Mouse (Mus musculus): ENCODE data around the gene Espn. TPM values are rescaled to one million over a fixed set of nuclear protein-coding genes. Genes with fewer than 3 reads are reported as not detected.

Gene Espn
- polyA plus RNA-seq, 1 experiment from 2014 or later: 0.90 TPM

DNA sequence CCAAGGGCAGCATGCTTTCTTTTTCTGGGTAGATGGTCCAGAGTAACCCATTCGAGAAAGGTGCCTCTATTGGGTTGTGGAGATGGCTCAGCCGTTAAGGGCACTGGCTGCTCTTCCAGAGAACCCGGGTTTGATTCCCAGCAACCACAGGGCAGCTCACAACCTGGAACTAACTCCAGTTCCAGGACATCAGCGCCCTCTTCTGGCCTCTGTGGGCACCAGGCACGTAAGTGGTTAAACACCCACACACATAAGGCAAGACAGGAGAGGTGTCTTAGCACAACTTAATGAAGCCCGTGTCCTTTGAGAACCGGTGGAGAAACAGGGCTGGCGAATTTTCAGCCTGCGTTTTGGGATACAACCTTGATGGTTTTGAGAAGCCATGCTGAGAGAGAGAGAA, 77.6 kb downstream of the Espn start:
- ATAC-seq (replicated peaks; ENCODE audit: low FRiP score): no peak
- Histone ChIP-seq H3K27ac (ENCODE audit: low read depth, low read length) (no peak overlapping the region), H3K4me3 (ENCODE audit: low read depth, low read length) (no peak overlapping the region), H3K36me3 (ENCODE audit: control insufficient read depth, insufficient read depth, low read length) (no peaks in the 10 kb centered on the region), H3K27me3 (ENCODE audit: control insufficient read depth, insufficient read depth, low read length) (no peaks in the 10 kb centered on the region), H3K4me2 (ENCODE audit: low read depth, low read length, severe bottlenecking) (no peak overlapping the region), H3K9ac (ENCODE audit: low read length) (no peak overlapping the region), H3K9me3 (ENCODE audit: control insufficient read depth, low read length) (no peaks in the 10 kb centered on the region), H3K4me1 (replicated peaks; ENCODE audit: control insufficient read depth, insufficient read depth, low read length) (no peaks in the 10 kb centered on the region)
- no peak for DNase-seq (ENCODE audit: low spot score)
- 82% methylated on average over 9 of the region's 9 CpGs for WGBS

DNA sequence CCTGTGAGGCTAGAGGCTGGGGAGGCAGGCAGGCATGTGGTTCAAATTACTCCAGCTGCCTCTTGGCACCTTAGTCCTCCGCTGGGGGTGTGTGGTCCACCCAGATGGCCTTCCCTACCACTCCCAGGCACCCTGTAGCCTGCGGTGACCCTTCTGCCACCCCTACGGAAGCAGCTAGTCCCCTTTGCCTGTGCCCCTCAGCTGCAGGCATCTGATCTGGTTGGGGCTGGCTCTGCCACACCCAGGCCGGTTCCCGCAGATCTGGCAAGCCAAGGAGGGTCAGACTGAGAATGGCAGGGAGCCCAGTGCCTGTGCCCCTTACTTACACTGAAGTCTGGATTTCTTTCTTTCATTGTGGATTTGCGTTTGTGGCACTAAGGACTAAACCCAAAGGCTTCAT, 78.5 kb downstream of the Espn start:
- Histone ChIP-seq H3K9me3 (ENCODE audit: control insufficient read depth, low read length) (no peaks in the 10 kb centered on the region), H3K27ac (ENCODE audit: low read depth, low read length) (no peak overlapping the region)
- WGBS: 86% methylated on average over 6 of the region's 6 CpGs

DNA sequence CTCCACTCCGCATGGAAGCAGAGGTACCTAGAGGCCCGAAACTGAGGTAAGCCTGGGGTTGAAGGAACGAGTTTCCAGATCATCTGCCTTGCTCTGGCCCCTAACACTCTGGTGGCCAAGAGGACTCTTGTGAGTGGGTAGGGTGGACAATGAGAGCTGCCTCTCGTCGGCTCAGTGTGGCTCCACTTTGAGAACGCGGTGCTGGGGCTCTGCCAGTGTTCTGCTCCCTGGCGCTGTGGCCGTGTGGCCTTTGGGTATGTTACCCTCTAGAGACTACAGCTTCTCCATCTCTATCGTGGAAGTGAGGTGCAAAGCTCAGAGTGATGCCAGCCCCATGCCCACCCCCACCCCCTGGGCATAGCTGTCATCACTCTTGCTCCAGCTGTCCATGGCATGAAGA, 79.5 kb downstream of the Espn start:
- no peak for DNase-seq (ENCODE audit: low spot score)
- no peaks in the 10 kb centered on the region for H3K36me3 ChIP-seq (ENCODE audit: control insufficient read depth, insufficient read depth, low read length)
- no peak overlapping the region for H3K9ac ChIP-seq (ENCODE audit: low read length)
- no peak overlapping the region for H3K4me2 ChIP-seq (ENCODE audit: low read depth, low read length, severe bottlenecking)
- H3K4me1 ChIP-seq (replicated peaks; ENCODE audit: control insufficient read depth, insufficient read depth, low read length): no peaks in the 10 kb centered on the region
- H3K9me3 ChIP-seq (ENCODE audit: control insufficient read depth, low read length): no peaks in the 10 kb centered on the region
- H3K27me3 ChIP-seq (ENCODE audit: control insufficient read depth, insufficient read depth, low read length): no peaks in the 10 kb centered on the region
- H3K27ac ChIP-seq (ENCODE audit: low read depth, low read length): no peak overlapping the region
- ATAC-seq (replicated peaks; ENCODE audit: low FRiP score): no peak
- no peak overlapping the region for H3K4me3 ChIP-seq (ENCODE audit: low read depth, low read length)
- 74% methylated on average over 10 of the region's 10 CpGs for WGBS

More for the DNA sequence above, 78.5 kb downstream of the Espn start:
- ATAC-seq (replicated peaks; ENCODE audit: low FRiP score) (no peak), DNase-seq (ENCODE audit: low spot score) (no peak)
- Histone ChIP-seq H3K27me3 (ENCODE audit: control insufficient read depth, insufficient read depth, low read length) (no peaks in the 10 kb centered on the region), H3K36me3 (ENCODE audit: control insufficient read depth, insufficient read depth, low read length) (no peaks in the 10 kb centered on the region), H3K9ac (ENCODE audit: low read length) (no peak overlapping the region), H3K4me2 (ENCODE audit: low read depth, low read length, severe bottlenecking) (no peak overlapping the region), H3K4me3 (ENCODE audit: low read depth, low read length) (no peak overlapping the region), H3K4me1 (replicated peaks; ENCODE audit: control insufficient read depth, insufficient read depth, low read length) (no peaks in the 10 kb centered on the region)

- Histone ChIP-seq H3K4me1 (replicated peaks; ENCODE audit: control insufficient read depth, insufficient read depth, low read length) (no peaks in the 10 kb centered on the region), H3K9me3 (ENCODE audit: control insufficient read depth, low read length) (no peaks in the 10 kb centered on the region), H3K36me3 (ENCODE audit: control insufficient read depth, insufficient read depth, low read length) (no peaks in the 10 kb centered on the region), H3K4me2 (ENCODE audit: low read depth, low read length, severe bottlenecking) (no peak within 1 kb of the TSS), H3K9ac (ENCODE audit: low read length) (no peak within 1 kb of the TSS), H3K4me3 (ENCODE audit: low read depth, low read length) (no peak within 1 kb of the TSS), H3K27me3 (ENCODE audit: control insufficient read depth, insufficient read depth, low read length) (no peaks in the 10 kb centered on the region), H3K27ac (ENCODE audit: low read depth, low read length) (no peak within 1 kb of the TSS)
- ATAC-seq (replicated peaks; ENCODE audit: low FRiP score) (no peak), DNase-seq (ENCODE audit: low spot score) (no peak)
- WGBS: 72% methylated on average over 10 of the region's 10 CpGs
These were observed 80.0 kb downstream of the Espn start, which contains the start of gene Plekhg5 for GRCm38 (mm10) chr4:152072121-152072601. TSS of gene Plekhg5 (plus strand) at chr4:152072498.

DNA sequence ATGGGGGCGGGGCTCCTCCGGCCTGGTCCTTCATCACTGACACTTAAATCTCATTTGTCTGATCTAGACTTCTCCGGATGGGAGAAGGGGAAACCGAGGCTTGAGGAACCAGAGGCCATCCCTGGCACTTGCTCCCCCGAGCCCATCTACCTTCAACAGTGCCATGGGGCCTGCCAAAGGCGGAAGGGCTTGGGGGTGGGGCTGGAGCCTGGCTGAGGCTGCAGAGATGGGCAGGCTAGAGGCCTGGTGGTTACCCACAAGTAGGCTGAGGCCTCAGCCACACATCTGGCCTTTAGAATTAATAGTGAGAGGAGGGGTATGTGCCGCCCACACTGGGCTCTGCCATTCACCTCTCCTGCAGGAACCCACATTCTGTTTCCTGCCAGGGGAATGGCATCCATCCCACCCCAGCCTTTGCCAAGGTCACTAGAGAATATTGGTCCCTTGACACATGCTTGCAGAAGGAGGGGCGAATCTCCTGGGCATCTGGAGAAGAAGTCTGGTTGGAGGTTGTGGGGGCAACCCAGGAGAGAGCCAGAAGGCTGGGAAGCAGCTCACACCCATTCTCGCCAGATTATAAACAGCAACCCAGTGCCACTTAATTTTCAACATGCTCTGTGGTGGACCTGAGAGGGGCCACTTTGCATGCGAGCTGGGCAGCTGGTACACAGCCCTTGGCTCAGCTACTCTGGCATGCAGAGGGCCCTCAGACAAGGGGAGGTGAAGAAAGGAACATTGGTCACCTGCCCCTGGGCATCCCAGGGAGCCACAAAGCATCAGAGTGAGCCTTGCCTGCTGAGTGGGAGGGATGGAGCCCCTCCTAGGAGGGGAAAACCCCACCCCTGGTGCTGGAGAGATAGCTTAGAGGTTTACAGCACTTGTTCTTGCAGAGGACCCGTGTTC, 81.4 kb downstream of the Espn start:
- Histone ChIP-seq H3K4me1 (replicated peaks; ENCODE audit: control insufficient read depth, insufficient read depth, low read length) (no peaks in the 10 kb centered on the region), H3K27me3 (ENCODE audit: control insufficient read depth, insufficient read depth, low read length) (no peaks in the 10 kb centered on the region), H3K9me3 (ENCODE audit: control insufficient read depth, low read length) (no peaks in the 10 kb centered on the region)

More for the DNA sequence above, 81.4 kb downstream of the Espn start:
- DNase-seq (ENCODE audit: low spot score) (no peak), ATAC-seq (replicated peaks; ENCODE audit: low FRiP score) (no peak)
- H3K4me3 ChIP-seq (ENCODE audit: low read depth, low read length): no peak overlapping the region
- H3K9ac ChIP-seq (ENCODE audit: low read length): no peak overlapping the region
- WGBS: 77% methylated on average over 11 of the region's 11 CpGs
- H3K36me3 ChIP-seq (ENCODE audit: control insufficient read depth, insufficient read depth, low read length): no peaks in the 10 kb centered on the region
- H3K27ac ChIP-seq (ENCODE audit: low read depth, low read length): no peak overlapping the region
- no peak overlapping the region for H3K4me2 ChIP-seq (ENCODE audit: low read depth, low read length, severe bottlenecking)

Other genes starting within 250 kb of the Espn start
- gene Dnajc11, start 218.7 kb downstream of the Espn start, polyA plus RNA-seq (2014; fragmentation: Nextera tagmentation; extraction: Ambion mirVana): 94.4 and 96.9 TPM in 2 replicates
- 25.1 and 28.9 TPM in 2 replicates for gene Thap3, start 163.4 kb downstream of the Espn start, polyA plus RNA-seq (2014; fragmentation: Nextera tagmentation; extraction: Ambion mirVana)
- gene Phf13, start 156.1 kb downstream of the Espn start, polyA plus RNA-seq (2014; fragmentation: Nextera tagmentation; extraction: Ambion mirVana): 27.0 and 28.6 TPM in 2 replicates
- gene Klhl21, start 143.6 kb downstream of the Espn start, polyA plus RNA-seq (2014; fragmentation: Nextera tagmentation; extraction: Ambion mirVana): 3.9 and 5.3 TPM in 2 replicates
- gene Zbtb48, start 124.7 kb downstream of the Espn start, polyA plus RNA-seq (2014; fragmentation: Nextera tagmentation; extraction: Ambion mirVana): 20.7 and 26.7 TPM in 2 replicates
- 0.24 and 0.67 TPM in 2 replicates for gene Tas1r1, start 113.8 kb downstream of the Espn start, polyA plus RNA-seq (2014; fragmentation: Nextera tagmentation; extraction: Ambion mirVana)
- gene Nol9, start 113.0 kb downstream of the Espn start, polyA plus RNA-seq (2014; fragmentation: Nextera tagmentation; extraction: Ambion mirVana): 41.0 and 41.9 TPM in 2 replicates
- 8.0 and 8.2 TPM in 2 replicates for gene Plekhg5, start 79.9 kb downstream of the Espn start, polyA plus RNA-seq (2014; fragmentation: Nextera tagmentation; extraction: Ambion mirVana)
- gene Tnfrsf25, start 36.4 kb downstream of the Espn start, polyA plus RNA-seq (2014; fragmentation: Nextera tagmentation; extraction: Ambion mirVana): 0.49 TPM in 1 of 2 replicates, not detected in the other
- not detected in 2 replicates for gene Hes2, start 6.5 kb upstream of the Espn start, polyA plus RNA-seq (2014; fragmentation: Nextera tagmentation; extraction: Ambion mirVana)
- gene Acot7, start 25.8 kb upstream of the Espn start, polyA plus RNA-seq (2014; fragmentation: Nextera tagmentation; extraction: Ambion mirVana): 75.1 and 77.8 TPM in 2 replicates
- 6.1 and 6.6 TPM in 2 replicates for gene Gpr153, start 121.9 kb upstream of the Espn start, polyA plus RNA-seq (2014; fragmentation: Nextera tagmentation; extraction: Ambion mirVana)
- gene Hes3, start 139.3 kb upstream of the Espn start, polyA plus RNA-seq (2014; fragmentation: Nextera tagmentation; extraction: Ambion mirVana): 0.53 and 1.0 TPM in 2 replicates
- gene Icmt, start 144.9 kb upstream of the Espn start, polyA plus RNA-seq (2014; fragmentation: Nextera tagmentation; extraction: Ambion mirVana): 22.1 and 23.6 TPM in 2 replicates
- 0.60 and 1.2 TPM in 2 replicates for gene Rnf207, start 166.6 kb upstream of the Espn start, polyA plus RNA-seq (2014; fragmentation: Nextera tagmentation; extraction: Ambion mirVana)
- gene Rpl22, start 173.4 kb upstream of the Espn start, polyA plus RNA-seq (2014; fragmentation: Nextera tagmentation; extraction: Ambion mirVana): 310 and 360 TPM in 2 replicates
- gene Chd5, start 186.3 kb upstream of the Espn start, polyA plus RNA-seq (2014; fragmentation: Nextera tagmentation; extraction: Ambion mirVana): 1.3 and 1.5 TPM in 2 replicates